Mouse (Mus musculus) heart, postnatal 0 days (tissue): Measurements from ENCODE around the gene Slc4a1. TPM values are rescaled to one million over a fixed set of nuclear protein-coding genes. Genes with fewer than 3 reads are reported as not detected.

Experiments
- ATAC-seq: fragments of 200-750 bp; cut with Nextera tagmentation; 2 replicates; pipeline ENCODE4 v1.8.0; 2017; ENCODE audit warnings: low read depth, moderate number of reproducible peaks, moderate library complexity; ENCODE audit not compliant: insufficient read depth
- DNase-seq: peaks from one replicate; pipeline ENCODE4 v3.0.0-alpha.2; 2016; ENCODE audit warnings: low spot score
- H3K27ac ChIP-seq: fragments of 300-500 bp; sonication (generic); 2 replicates; pipeline ENCODE4 v1.5.1; 2014; ENCODE audit warnings: low read depth, mild to moderate bottlenecking
- H3K27me3 ChIP-seq: fragments of 300-500 bp; sonication (generic); 2 replicates; pipeline ENCODE4 v1.6.1; 2014; ENCODE audit warnings: low read length, mixed read lengths; ENCODE audit not compliant: control insufficient read depth, insufficient read depth
- H3K36me3 ChIP-seq: fragments of 300-500 bp; sonication (generic); replicated peaks from 2 replicates; pipeline ENCODE4 v1.6.1; 2014; ENCODE audit warnings: low read length, mixed read lengths; ENCODE audit not compliant: control insufficient read depth, insufficient read depth
- H3K4me1 ChIP-seq: fragments of 300-500 bp; sonication (generic); 2 replicates; pipeline ENCODE4 v1.6.1; 2014; ENCODE audit warnings: antibody characterized with exemption; ENCODE audit not compliant: control insufficient read depth, insufficient read depth
- H3K4me2 ChIP-seq: fragments of 300-500 bp; sonication (generic); 2 replicates; pipeline ENCODE4 v1.6.1; 2014; ENCODE audit warnings: low read depth, mild to moderate bottlenecking, low read length, moderate library complexity
- H3K4me3 ChIP-seq: fragments of 300-500 bp; sonication (generic); 2 replicates; pipeline ENCODE4 v1.5.1; 2014; ENCODE audit warnings: low read depth, low read length
- H3K9ac ChIP-seq: fragments of 300-500 bp; sonication (generic); replicated peaks from 2 replicates; pipeline ENCODE4 v1.6.1; 2014; ENCODE audit warnings: low read depth, low read length, mixed read lengths
- H3K9me3 ChIP-seq: fragments of 300-500 bp; sonication (generic); replicated peaks from 2 replicates; pipeline ENCODE4 v1.6.1; 2016; ENCODE audit warnings: low read length; ENCODE audit not compliant: control insufficient read depth
- CTCF ChIP-seq: IDR thresholded peaks from 2 replicates; pipeline ENCODE4 v1.5.1; 2016; ENCODE audit warnings: antibody characterized with exemption, control low read depth, low read depth
- EP300 ChIP-seq: IDR thresholded peaks from 2 replicates; pipeline ENCODE4 v1.6.1; 2016; ENCODE audit warnings: antibody characterized with exemption, low read depth
- WGBS: fragments of 180-500 bp; shearing (Covaris S2); extraction: QIAGEN DNeasy Blood & Tissue Kit; methylation state at CpG from one replicate; pipeline ENCODE4 v1.1.7; 2014; 5-methylcytosine and 5-hydroxymethylcytosine counted together
- polyA plus RNA-seq: library from polyadenylated mRNA; unstranded; fragments of >200 nt; fragmentation: Nextera tagmentation; extraction: Ambion mirVana; gene quantifications from 2 replicates; pipeline ENCODE4 v1.2.1, GENCODE M21; 2015
- total RNA-seq: library from RNA; depleted of rRNA; stranded (reverse); fragments of >200 nt; gene quantifications from 2 replicates; pipeline ENCODE4 v1.2.3, GENCODE M21; 2014; ENCODE audit warnings: low replicate concordance

The Slc4a1 gene
- total and polyA plus RNA-seq, 2 experiments from 2014 or later, result 3.1 to 7.5 TPM

DNA sequence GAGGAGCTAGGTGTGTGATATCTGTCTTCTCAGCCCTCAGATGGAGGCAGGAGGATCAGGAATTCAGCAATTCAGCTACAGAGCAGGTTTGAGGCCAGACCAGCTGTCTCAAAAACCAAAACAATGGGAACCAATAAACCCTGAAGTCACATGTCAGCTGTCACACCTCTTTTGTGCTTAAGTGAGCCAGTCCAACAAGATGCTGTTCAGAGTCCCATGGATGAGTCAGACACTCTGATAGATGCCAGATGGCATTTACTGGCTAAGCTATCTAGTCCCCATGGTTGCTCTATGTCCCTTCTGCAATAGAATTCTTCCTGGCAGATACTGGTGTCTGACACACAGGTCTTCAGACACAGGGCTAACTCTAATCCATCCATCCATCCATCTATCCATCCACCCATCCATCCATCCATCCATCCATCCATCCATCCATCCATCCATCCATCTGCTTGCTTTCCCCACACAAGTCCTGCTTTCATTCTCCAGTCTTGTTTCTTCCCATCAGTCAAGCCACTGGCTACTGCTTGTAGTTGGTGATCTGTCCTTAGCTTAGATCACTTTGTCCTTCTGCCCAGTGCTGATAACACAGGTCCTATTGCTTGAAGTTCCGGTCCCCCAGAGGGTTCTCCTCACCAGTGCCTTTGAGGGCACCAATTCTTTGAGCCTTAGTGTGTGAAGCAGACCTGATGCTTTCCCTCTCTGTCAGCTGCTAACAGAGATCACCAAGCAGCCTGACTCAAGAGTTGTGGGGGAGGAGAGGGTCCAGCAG is 17.5 kb upstream of the Slc4a1 start:
- no peak overlapping the region for H3K4me3 ChIP-seq
- H3K9me3 ChIP-seq, result peaks cover 4% of the 10 kb centered on the region; the same call in 1 of the 2 replicates
- no peak overlapping the region for H3K4me2 ChIP-seq
- no peaks in the 10 kb centered on the region for H3K4me1 ChIP-seq
- no peak for ATAC-seq
- no peaks in the 10 kb centered on the region for H3K27me3 ChIP-seq
- H3K27ac ChIP-seq, result no peak overlapping the region
- H3K36me3 ChIP-seq, result no peaks in the 10 kb centered on the region
- 44% methylated on average over 1 of the region's 1 CpGs for WGBS
- no peak for DNase-seq
- no peak for TF ChIP-seq EP300
- no peak for TF ChIP-seq CTCF
- no peak overlapping the region for H3K9ac ChIP-seq

- no peak for TF ChIP-seq CTCF
- TF ChIP-seq EP300, result no peak
- H3K9ac ChIP-seq, result no peak overlapping the region
- H3K36me3 ChIP-seq, result no peaks in the 10 kb centered on the region
- H3K4me3 ChIP-seq, result no peak overlapping the region
- H3K27me3 ChIP-seq, result no peaks in the 10 kb centered on the region
- no peak overlapping the region for H3K27ac ChIP-seq
- H3K4me2 ChIP-seq, result no peak overlapping the region
- H3K9me3 ChIP-seq, result peaks cover 4% of the 10 kb centered on the region; the same call in 1 of the 2 replicates
- ATAC-seq (no peak), DNase-seq (no peak)
- no peaks in the 10 kb centered on the region for H3K4me1 ChIP-seq
- WGBS, result 75% methylated on average over 3 of the region's 3 CpGs
Observed at GRCm38 (mm10) chr11:102382794-102383193, 16.8 kb upstream of the Slc4a1 start.

- no peak overlapping the region for H3K4me3 ChIP-seq
- H3K9ac ChIP-seq, result no peak overlapping the region
Observed at GRCm38 (mm10) chr11:102381341-102382100, 15.5 kb upstream of the Slc4a1 start.

DNA sequence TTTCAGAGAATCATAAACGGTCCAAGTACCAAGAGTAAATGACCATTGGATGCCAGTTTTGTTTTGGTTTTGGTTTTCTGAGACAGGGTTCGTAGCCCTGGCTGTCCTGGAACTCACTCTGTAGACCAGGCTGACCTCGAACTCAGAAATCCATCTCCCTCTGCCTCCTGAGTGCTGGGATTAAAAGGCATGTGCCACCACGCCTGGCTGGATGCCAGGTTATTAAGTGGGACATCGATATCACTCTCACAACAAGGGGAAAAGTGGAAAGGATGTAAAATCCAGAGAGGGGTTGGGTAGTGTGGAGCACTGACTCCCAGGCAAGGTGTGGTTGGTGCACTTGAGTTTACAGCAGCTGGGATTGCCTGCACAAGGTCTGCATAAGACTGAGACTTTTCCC is 14.1 kb upstream of the Slc4a1 start:
- 67% methylated on average over 5 of the region's 5 CpGs for WGBS
- DNase-seq, result no peak
- no peak for ATAC-seq
- Histone ChIP-seq H3K9me3 (peaks cover 4% of the 10 kb centered on the region; the same call in 1 of the 2 replicates), H3K4me1 (peaks cover 14% of the 10 kb centered on the region; the same call in 1 of the 2 replicates), H3K4me2 (no peak overlapping the region), H3K9ac (no peak overlapping the region), H3K4me3 (no peak overlapping the region), H3K27me3 (no peaks in the 10 kb centered on the region), H3K36me3 (no peaks in the 10 kb centered on the region), H3K27ac (no peak overlapping the region)
- no peak for TF ChIP-seq EP300
- no peak for TF ChIP-seq CTCF

More at GRCm38 (mm10) chr11:102381341-102382100, 15.5 kb upstream of the Slc4a1 start:
- 45% methylated on average over 4 of the region's 4 CpGs for WGBS
- DNase-seq, result no peak
- Histone ChIP-seq H3K36me3 (no peaks in the 10 kb centered on the region), H3K4me2 (no peak overlapping the region), H3K27me3 (no peaks in the 10 kb centered on the region), H3K9me3 (peaks cover 4% of the 10 kb centered on the region; the same call in 1 of the 2 replicates), H3K4me1 (peaks cover 1% of the 10 kb centered on the region; the same call in 1 of the 2 replicates), H3K27ac (no peak overlapping the region)
- ATAC-seq, result no peak
- TF ChIP-seq EP300 (no peak), CTCF (no peak)

DNA sequence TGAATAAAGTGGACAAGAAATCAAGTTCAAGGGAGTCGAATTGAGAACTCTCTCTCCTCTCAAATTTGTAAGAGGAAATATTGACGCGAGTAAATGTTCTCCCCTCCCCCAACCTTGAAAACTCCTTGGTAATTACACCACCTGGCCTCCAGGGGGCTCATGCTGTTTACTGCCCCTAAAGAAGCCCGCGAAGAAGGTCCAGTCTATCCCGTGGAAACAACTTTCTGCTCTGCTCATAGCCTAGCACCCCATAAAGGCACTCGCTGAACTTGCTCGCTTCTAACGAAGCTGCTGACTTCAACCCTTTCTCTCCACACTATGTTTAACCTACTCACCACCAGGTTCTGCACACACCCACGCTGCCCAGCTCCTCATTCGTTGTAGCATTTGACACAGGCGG is 11.2 kb upstream of the Slc4a1 start:
- DNase-seq, result no peak

More for the DNA sequence above, 11.2 kb upstream of the Slc4a1 start:
- no peak for ATAC-seq
- Histone ChIP-seq H3K4me3 (no peak overlapping the region), H3K27ac (no peak overlapping the region), H3K9ac (no peak overlapping the region), H3K4me1 (peaks cover 15% of the 10 kb centered on the region; the same call in 1 of the 2 replicates), H3K9me3 (peaks cover 4% of the 10 kb centered on the region; the same call in 1 of the 2 replicates), H3K4me2 (no peak overlapping the region), H3K36me3 (no peaks in the 10 kb centered on the region), H3K27me3 (no peaks in the 10 kb centered on the region; the same call in 1 of the 2 replicates)
- whole genome bisulfite sequencing, result 56% methylated on average over 12 of the region's 12 CpGs
- TF ChIP-seq CTCF, result no peak
- TF ChIP-seq EP300, result no peak
